Mouse (Mus musculus) spleen, postnatal 36 days (tissue): ENCODE measurements around the gene Ap3m1.

ENCODE experiments used
- DNase-seq, 2 experiments: peaks; one replicate each; pipeline ENCODE4 v3.0.0; 2022; ENCODE audit warnings: low spot score in 2 of 2, mixed read lengths in 1 of 2

The Ap3m1 gene

DNA sequence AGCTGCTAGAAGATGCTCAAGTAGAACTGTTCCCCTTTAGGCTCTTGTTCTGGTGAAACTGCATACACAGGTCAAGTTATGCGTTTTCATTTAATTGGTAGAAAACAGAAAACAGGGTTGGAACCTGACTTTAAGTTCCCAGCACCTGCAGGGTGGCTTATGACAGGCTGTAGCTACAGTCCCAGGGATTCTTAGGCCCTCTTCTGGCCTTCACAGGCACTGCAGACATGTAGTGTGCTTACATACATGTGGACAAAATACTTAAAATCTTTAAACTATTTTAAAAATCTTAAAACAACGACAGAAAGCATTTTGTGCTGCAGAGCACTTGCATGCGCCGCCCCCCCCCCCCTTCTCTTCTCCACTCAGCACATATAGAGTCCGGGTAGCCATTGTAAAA, 17.3 kb upstream of the Ap3m1 start:
- no peak for DNase-seq

DNA sequence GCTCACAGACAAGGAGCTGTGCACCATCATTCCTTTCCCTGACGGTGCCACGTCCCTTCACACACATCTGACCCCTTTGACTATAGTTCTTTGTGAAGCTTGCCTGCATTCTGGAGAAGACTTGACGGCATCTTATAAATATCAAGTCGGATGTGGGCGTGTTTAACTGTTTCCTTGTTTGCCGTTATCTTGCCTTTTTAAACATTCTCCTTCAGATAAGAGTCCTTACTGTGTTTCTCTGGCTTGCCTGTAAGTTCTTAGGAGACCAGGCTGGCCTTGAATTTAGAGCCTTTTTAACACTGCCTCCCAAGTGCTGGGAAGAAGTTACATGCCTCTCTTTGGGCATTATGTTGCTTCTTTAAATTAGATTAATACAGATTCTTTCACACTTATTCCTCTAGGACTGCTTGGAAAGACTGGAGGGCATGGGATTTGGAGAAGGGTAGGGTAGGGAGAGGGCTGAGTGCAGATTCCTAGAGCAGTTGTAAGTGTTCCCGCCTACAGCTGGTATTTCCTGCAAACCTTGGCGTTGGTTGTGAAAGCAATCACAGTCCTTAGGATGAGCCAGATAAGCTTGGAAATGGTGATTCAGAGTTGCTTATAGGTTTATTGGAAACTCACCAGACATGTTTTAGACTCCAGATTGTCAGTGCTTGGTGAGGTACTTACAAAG, 13.3 kb upstream of the Ap3m1 start:
- no peak for DNase-seq

DNA sequence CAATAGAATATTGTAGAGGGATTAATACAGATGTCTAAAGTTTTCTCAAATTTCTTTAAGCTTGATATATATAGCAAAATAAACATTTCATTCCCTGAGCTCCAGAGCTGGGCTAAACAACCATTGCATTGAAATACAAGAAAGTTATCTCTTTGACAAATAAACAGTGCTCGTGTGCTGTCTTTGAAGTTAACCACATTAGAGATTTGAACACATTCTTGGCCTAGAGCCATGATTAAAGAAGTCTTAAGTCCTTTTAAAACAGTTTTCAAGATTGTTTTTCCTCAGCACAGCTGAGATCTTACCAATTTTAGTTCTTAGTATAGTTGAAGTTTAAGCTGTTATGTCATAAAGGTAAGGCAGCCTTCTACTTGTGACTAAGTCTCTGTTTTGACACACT, 12.0 kb upstream of the Ap3m1 start:
- no peak for DNase-seq

DNA sequence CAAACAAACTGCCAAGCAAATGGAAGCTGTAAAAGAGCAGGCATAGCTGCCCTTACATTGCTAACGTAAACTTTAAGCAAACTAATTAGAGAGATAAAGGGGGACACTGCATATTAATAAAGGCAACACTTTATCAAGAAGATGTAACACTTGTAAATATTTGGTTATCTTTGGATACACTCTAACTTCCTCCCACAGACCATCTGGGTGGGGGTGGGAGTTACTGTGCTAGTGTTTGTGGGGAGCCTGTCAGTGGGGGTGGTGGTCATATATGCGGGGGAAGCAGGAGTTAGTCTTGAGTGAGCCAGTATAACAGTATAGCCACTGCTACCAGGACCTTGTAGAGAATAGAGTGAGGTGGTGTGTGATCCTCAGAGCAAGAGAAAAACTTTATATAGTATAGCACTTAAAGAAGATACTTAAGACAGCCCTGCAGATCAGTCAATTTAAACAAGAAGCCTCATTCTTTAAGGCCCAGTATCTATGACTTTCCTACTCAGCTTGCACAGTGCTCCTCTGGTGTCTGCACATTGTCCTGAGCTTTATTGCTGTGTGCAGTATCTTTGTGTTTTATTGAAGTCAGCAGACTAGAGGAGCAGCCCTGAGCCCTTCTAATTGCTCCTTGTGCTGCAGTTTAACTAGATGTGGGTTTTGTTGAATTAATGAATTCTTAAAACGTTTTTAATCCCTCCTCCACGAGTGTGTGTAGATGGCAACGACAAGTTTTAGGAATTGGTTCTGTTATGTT, 10.6 kb upstream of the Ap3m1 start:
- DNase-seq: no peak

DNA sequence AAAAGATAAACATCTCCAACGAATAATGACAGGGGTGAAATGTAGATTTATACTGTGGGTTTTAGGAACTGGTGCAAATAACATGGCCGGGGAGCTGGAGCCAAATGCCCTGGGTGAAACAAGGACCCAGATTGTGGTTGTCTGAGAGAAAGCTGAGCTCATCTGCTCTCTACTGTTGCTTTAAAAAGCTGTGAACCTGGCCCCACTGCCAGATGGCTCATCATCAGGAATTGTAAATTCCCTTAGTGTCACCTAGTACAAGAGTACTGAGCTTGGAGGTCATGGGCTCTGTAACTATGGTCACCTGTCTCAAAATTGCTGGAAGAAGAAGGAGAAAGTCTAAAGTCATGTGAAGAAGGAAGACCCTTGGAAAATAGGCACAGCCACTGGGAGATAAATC, 6.7 kb upstream of the Ap3m1 start:
- DNase-seq: no peak

DNA sequence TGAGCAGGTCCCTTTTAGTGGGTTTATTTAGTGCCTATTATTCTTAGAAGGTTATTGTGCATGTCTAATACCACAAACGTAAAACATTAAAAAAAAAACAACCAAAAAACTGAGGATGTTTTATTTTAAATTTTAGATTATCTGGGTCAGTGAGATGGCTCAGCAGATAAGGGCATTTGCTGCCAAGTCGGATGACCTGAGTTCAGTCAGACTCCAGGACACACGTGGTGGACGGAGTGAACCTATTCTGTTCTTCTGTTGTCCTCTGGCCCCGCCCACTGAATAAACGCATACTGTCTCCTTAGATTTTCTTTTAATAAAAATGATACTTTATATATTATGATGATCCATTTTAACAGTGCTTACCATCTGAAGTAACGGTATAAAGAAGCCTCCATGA, 1.3 kb upstream of the Ap3m1 start:
- DNase-seq: no peak

DNA sequence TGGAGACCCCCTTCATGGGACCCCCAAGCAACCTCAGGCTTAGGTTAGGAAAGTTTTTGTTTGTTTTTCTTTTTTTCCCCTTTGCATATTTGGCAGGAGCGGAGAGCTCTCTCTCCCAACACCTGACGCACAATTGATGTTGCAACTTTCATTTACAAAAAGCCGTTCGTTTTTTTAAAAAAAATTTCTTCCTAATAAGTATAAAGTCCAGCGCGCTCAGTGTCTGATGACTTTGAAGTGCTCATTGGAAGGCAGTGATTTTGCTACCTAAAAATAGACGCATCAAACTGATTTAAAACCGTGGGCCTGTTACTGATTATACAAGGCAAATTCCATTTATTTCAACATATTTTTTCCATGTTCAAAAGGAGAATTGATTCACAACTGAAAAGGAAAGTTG, 843 bp upstream of the Ap3m1 start:
- DNase-seq: no peak

DNA sequence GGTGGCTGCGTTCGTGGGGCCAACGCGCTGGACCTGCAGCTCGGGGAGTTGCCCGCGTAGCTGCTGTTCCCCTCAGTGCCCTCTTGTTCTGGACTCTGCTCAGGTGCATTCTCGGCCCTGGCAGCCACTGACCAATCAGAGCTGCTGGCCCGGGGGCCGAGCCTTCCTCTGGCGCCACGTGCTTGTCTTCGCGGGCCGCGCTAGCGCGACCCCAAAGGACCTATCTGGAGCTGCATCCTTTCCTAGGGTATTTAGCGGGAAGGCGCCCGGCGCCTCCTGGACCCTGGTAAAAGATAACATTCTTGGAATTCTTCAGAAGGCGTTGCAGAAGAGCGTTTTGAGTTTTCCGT, 448 bp upstream of the Ap3m1 start:
- no peak for DNase-seq

DNA sequence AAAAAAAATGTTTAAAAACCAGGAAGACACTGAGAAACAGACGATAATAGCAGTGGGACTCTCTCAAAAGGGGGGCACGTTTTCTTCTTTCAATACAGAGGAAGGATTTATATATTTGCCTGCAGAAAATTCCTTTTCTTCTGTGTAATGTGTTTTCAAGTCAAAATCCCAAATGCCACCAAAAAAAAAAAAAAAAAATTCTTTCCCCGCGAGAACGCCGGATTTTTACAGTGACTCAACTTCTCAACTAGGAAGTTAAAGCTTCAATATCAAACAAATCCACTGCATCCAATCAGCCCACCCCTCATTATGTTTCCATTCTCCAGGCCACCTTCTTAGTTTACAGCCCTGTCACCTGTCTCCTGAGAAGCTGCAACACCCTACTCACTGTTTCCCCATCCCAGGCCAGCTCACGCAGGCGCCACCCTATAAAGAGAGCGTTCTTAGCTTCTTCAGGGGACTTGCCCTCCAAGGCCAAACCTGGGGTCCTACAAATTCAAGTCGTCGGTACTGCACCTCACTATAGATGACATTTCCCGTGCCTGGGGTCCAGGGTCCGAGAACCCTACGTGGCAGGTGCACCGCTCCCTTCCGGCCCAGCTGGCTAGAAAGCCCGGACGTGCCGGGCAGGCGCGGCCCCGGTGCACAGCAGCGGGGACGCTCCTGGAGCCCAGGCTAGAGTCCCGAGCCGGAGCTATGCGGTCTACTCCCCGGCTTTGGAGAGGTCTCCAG, 762 bp downstream of the Ap3m1 start:
- DNase-seq: no peak

DNA sequence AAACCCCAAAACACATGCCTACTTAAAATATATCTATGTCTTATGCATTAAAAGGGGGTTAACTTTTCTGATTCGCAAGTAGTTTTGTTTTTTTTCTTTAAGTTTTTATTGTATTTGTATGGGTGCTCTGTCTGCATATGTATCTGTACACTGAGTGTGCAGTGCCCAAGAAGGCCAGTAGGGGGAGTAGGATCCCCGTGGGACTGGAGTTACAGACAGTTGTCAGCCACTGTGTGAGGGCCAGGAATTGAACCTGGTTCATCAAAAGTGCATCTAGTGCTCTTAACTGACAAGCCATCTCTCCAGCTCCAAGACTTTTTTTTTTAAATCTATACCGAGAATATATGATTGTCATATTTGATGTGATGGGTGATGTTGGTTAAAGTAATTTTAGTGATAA, 1.6 kb downstream of the Ap3m1 start:
- DNase-seq: no peak

DNA sequence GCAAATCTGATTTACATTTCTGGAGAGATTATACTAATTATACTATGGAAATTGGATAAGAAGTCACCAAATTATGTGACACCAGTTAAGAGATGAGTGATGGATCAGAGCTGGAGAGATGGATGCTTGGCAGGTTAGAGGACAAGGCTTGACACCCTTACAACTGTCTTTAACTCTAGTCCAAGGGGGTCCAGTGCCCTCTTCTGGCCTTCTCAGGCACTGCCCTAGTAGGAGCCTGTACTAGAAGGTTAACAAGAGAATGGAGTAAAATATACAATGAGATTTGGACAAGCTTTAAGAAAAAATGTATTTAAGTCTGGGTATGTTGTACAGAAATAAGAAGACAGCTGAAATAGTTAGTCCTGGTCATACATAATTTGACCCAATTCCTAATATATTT, 3.4 kb downstream of the Ap3m1 start:
- peak; percentile 41 to 56 for DNase-seq

DNA sequence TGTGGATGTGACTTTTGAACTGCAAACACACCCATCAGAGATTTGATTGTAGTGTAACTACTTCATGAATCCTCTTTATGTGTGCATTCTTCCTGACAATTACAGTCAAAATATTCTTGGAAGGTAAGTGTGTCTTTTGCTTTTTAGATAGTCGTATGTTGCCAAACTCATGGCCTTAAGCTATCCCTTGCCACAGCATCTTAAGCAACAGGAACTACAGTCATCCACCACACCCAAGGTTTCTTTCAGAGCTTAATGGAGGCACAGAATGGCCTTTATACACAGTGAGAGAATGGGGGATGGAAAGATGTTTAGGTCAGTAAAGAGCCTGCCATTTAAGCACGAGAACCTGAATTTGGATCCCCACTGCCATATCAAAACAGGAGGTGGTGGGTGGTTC, 4.5 kb downstream of the Ap3m1 start:
- no peak for DNase-seq

DNA sequence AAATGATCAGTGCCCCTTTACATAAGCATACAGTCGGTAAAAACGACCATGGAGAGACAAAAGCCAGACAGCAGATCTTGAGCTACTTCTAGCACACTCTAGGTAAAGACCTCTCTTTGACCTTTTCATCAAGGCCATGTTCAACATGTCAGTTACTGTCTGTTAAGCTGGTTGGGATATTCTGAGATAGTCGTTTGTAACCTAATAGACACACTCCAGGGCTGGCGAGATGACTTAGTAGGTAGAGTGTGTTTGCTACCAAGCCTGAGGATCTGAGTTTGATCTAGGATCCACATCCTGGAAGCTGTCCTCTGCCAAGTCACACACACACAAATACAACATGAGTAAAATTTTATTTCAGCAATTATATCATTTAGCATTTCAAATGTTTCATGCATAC, 12.7 kb downstream of the Ap3m1 start:
- DNase-seq: no peak

DNA sequence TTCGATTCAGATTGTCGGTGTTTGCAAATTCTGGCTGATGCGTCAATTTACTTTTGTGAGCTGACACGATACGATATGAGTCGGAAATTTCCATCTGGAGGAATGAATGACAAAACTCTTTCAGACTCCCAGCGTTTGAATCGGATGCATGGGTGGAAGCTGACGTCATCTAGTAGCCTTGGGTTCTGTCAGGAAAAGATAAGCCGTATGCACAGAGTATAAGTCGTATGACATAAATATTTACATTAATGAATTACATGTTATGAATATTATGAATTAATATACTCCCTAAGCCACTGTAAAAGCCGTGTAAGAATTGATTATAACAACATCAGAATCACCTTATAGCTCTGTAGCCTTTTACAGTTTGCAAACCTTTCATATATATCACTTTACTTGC, 13.2 kb downstream of the Ap3m1 start:
- DNase-seq: no peak

DNA sequence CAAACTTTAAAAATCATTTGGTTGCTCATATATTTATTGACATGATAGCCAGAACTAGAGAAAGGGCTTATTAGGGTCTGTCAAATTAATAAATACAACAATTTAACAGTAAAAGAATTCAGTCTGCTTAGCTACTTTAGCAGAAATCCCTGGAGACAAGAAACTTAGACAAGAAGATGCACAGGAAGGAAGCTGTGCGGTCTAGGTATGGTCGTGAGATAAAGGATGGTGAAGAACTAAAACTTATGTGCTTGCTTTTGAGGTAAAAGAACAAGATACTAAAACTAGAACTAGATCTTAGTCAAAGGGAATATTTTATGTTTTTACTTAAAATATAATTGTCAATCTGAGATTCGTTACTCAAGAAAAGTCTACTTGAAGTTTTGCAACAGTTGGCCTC, 17.5 kb downstream of the Ap3m1 start:
- DNase-seq: no peak

DNA sequence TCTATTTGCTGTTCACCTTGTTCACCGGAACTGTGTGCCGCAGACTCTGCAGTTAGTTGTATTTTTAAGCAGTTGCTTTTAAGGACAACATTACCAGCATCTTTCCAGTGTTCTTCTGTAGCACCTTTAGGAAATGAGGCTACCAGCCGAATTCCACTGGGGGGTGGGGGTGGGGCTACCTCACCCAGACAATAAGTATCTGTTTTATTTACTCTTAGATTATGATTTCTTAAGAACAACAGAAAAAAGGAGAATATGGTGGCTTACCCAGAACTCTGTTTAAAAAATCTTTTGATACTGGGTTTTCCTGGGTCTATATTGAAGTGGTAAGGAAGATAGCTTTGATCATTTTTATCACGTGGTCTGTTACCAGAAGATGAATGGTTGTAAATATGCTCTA, 18.0 kb downstream of the Ap3m1 start:
- no peak for DNase-seq

DNA sequence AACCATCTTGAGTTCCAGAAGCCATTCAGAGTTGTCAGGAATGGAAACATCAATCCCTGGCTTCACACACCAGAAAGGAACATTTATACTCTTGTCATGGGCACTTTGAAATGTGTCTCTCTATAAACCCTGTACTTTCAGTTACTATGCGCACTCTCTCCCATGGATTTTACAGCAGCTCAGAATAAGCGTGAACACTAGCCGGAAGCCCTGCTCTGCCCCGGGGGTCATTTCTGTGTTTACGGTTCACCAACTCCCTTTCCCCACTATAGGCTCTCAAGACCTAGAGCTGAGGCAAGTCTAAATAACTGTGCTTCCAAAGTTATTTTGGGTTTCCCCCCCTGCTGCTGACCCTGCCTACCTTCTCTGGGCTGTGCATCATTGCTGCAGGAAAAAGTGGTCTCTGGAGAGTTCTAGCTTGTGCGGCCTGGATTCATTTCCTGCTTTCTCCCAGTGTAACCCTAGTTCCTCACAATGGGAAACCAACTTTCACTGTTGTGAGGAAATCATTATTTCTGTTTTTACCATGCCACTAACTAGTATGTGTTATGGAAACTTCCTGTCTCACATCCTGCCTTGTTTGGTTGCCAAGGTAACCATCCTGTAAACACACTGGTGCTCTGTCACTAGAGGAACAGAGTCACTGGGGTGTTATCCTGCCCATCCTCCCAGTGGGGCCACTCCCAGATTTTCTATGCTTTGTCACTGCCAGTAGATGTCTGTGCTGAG, 20.4 kb downstream of the Ap3m1 start:
- peak; percentile 40 to 53 for DNase-seq

DNA sequence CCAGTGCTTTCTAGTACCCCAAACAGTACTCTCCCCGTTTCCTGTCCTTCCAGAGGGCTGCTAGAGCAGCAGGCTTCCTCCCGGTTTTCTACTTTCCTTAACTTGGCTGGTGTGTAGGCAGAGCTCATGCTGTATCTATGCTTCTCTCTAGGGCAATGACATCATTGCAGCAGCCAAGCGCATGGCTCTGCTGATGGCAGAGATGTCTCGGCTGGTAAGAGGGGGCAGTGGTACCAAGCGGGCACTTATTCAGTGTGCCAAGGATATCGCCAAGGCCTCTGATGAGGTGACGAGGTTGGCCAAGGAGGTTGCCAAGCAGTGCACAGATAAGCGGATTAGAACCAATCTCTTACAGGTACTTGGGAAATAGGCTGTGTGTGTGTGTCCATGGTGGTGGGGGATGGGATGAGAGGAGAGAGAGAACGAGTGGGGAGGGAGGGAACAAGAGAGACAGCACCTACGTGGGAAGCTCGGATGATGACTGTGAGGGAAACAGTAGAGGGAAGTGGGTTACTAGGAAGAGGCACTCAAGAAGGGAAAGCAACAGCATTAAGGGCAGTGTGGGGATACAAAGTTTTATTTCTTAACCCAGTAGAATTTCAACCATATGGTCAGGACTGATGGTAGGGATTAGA, 23.2 kb downstream of the Ap3m1 start:
- no peak for DNase-seq

DNA sequence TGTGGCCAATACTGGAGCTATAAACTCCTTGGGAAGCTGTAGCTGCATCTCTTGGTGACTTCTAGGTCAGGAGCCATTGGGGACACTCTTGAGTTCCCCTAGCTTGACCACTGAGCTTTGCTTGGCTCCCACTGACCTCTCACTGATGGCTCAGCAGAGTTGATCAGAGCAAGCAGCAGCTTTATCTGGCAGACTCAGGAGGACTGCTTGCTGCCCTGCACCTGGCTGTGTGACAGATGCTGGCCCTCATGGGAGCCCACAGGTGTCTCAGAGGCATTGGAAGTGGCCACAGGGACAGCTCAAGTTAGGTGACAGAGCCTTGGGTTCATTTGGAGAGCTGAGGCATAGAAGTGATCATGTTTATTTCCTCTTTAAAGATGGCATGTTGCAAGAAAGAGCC, 24.8 kb downstream of the Ap3m1 start:
- DNase-seq: no peak

DNA sequence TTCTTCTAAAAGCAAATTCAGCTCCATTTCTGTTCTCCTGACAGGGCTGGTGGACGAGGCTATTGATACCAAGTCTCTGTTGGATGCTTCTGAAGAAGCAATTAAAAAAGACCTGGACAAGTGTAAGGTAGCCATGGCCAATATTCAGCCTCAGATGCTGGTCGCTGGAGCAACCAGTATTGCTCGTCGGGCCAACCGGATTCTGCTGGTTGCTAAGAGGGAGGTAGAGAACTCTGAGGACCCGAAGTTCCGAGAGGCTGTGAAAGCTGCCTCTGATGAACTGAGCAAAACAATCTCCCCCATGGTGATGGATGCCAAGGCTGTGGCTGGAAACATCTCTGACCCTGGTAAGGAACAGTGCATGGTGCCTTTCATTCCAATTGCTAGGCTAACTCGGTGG, 31.9 kb downstream of the Ap3m1 start:
- DNase-seq: no peak

DNA sequence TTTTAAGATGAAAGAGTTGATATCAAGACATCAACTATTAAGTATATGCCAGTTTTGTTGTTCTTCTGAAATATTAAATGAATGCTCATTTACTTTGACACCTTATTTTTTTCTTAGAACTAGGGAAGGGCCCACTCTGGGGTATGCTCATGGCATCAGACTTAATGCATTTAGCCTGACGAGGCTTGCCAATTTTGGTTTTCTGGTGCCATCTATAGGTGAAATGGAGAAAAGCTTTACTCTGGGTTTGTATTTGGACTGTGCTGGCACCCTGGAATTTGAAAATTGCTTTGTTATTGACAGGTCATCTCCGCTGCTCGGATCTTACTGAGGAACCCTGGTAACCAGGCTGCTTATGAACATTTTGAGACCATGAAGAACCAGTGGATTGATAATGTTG, 33.3 kb downstream of the Ap3m1 start:
- DNase-seq: peak; percentile 11 to 18

DNA sequence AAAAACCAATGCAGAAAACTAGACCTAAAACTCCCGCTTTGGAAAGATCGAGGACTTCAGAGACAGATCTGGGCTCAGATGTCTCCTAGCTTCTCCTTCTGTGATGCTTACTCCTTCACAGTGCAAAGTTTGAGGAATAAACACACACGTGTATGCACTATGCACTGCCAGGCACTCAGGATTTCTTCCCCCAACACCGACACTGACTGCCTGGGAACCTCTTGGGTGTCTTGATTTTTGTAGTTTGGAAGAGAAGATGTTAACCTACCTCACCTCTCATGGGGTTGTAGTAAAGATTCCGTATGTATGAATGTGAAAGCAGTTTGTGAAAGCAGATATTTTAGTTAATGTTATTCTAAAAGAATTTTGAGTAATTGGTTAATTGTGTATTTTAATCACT, 34.4 kb downstream of the Ap3m1 start:
- no peak for DNase-seq
